Mouse (Mus musculus) lung, embryonic 14.5 days (tissue): ENCODE data around the gene Rnf7. TPM values are rescaled to one million over a fixed set of nuclear protein-coding genes. Genes with fewer than 3 reads are reported as not detected.

Experiments
- ATAC-seq: fragments of 200-750 bp; cut with Nextera tagmentation; 2 replicates; pipeline ENCODE4 v1.8.0; 2017; ENCODE audit warnings: mild to moderate bottlenecking, moderate TSS enrichment, moderate library complexity; ENCODE audit not compliant: insufficient read depth
- DNase-seq: peaks from one replicate; pipeline ENCODE4 v3.0.0-alpha.2; 2015
- H3K27ac ChIP-seq: fragments of 300-500 bp; sonication (generic); 2 replicates; pipeline ENCODE4 v1.5.1; 2014; ENCODE audit warnings: low read depth, mild to moderate bottlenecking, moderate library complexity
- H3K27me3 ChIP-seq: fragments of 300-500 bp; sonication (generic); 2 replicates; pipeline ENCODE4 v1.6.1; 2014; ENCODE audit warnings: low read length, control low read depth; ENCODE audit not compliant: insufficient read depth
- H3K36me3 ChIP-seq: fragments of 300-500 bp; sonication (generic); 2 replicates; pipeline ENCODE4 v1.6.1; 2014; ENCODE audit warnings: control low read depth; ENCODE audit not compliant: insufficient read depth
- H3K4me1 ChIP-seq: fragments of 300-500 bp; sonication (generic); 2 replicates; pipeline ENCODE4 v1.6.1; 2014; ENCODE audit warnings: antibody characterized with exemption, control low read depth; ENCODE audit not compliant: insufficient read depth
- H3K4me2 ChIP-seq: fragments of 300-500 bp; sonication (generic); 2 replicates; pipeline ENCODE4 v1.6.1; 2014; ENCODE audit warnings: mild to moderate bottlenecking
- H3K4me3 ChIP-seq: fragments of 300-500 bp; sonication (generic); 2 replicates; pipeline ENCODE4 v1.5.1; 2014; ENCODE audit warnings: low read depth, low read length
- H3K9ac ChIP-seq: fragments of 300-500 bp; sonication (generic); 2 replicates; pipeline ENCODE4 v1.6.1; 2014
- H3K9me3 ChIP-seq: fragments of 300-500 bp; sonication (generic); 2 replicates; pipeline ENCODE4 v1.6.1; 2016; ENCODE audit warnings: low read depth, low read length, control low read depth
- CTCF ChIP-seq: IDR thresholded peaks from 2 replicates; pipeline ENCODE4 v1.5.1; 2016; ENCODE audit warnings: antibody characterized with exemption, low read depth
- WGBS: fragments of 180-500 bp; shearing (Covaris S2); extraction: QIAGEN DNeasy Blood & Tissue Kit; methylation state at CpG from one replicate; pipeline ENCODE4 v1.1.7; 2014; 5-methylcytosine and 5-hydroxymethylcytosine counted together
- polyA plus RNA-seq: library from polyadenylated mRNA; unstranded; fragments of >200 nt; fragmentation: Nextera tagmentation; extraction: Ambion mirVana; gene quantifications from 2 replicates; pipeline ENCODE4 v1.2.1, GENCODE M21; 2014

Rnf7 gene
- polyA plus RNA-seq, 1 experiment from 2014 or later: 260 TPM

DNA sequence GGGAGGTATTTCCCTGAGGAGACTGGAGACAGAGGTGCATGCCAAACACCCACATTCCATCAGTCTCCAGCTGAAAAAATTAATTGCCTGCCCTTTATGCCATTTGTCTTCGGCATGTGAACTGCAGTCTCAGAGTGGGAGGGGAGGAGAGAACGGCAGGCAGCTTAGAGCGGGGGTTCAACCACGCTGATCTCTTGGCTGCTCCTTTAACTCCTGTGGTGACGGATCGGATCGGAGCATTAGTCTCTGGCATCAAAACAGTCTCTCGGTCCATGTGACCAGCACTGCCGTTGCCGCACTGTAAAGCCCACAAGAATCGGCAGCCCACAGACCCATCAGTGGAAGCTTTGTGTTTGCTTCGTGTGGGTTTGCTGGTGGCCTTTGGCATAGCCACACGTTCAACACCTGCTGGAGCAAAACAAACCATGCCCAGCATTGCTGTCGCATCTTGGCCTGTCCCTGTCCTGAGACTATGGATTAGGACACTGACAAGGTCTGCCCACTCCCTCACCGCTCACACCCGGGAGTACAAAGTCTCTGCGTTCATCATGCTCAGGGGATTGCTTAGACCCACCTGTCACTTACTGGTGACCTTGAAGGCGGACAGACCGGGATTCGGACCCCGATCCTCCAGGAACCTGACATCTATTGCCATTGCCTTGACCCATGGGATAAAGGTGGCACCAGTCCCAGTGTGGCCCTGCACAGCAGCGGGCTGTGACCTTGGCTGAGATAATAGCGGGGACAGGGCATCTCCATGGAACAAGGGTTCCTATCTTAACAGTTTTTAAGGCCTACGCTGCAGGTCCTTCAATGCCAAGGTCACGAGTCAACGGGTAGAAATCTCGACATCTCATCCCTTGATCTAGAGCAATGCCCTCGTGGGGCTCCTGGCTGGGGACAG lies 41.3 kb downstream of the Rnf7 start:
- no peak for TF ChIP-seq CTCF
- Histone ChIP-seq H3K4me3 (peak overlapping the region; percentile 43), H3K4me2 (peak overlapping the region; percentile 73), H3K4me1 (peaks cover 20% of the 10 kb centered on the region), H3K9me3 (no peaks in the 10 kb centered on the region), H3K36me3 (no peaks in the 10 kb centered on the region), H3K27ac (peak overlapping the region; percentile 88), H3K9ac (peak overlapping the region; percentile 55), H3K27me3 (no peaks in the 10 kb centered on the region)
- DNase-seq (peak; percentile 26), ATAC-seq (peak; percentile 28; the same call in 1 of the 2 replicates)
- 10% methylated on average over 28 of the region's 28 CpGs for WGBS

DNA sequence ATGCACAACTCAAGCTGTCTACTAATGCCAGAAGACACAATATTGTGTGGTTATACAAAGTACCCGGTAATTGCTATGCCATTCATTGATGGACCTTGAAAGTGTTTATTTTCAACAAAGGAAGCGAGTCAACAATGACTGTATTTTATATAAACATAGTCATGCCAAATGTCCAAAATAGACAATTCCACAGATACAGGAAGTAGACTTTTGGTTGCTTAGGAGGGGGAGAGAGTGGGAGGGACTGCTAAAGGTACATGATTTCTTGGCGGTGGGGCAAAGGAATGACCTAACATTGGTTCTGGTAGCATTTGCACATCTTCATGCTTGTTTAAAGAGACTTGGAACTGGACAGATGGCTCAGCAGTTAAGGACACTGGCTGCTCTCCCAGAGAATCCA lies 45.9 kb downstream of the Rnf7 start:
- DNase-seq (peak; percentile 19), ATAC-seq (no peak)
- H3K9me3 ChIP-seq: no peaks in the 10 kb centered on the region
- H3K9ac ChIP-seq: no peak overlapping the region
- H3K4me1 ChIP-seq: peaks cover 11% of the 10 kb centered on the region; the same call in 1 of the 2 replicates
- no peaks in the 10 kb centered on the region for H3K27me3 ChIP-seq
- TF ChIP-seq CTCF: no peak
- 66% methylated on average over 3 of the region's 3 CpGs for WGBS
- H3K27ac ChIP-seq: no peak overlapping the region
- no peak overlapping the region for H3K4me3 ChIP-seq
- H3K36me3 ChIP-seq: no peaks in the 10 kb centered on the region
- H3K4me2 ChIP-seq: no peak overlapping the region

- no peak overlapping the region for H3K9ac ChIP-seq
- no peaks in the 10 kb centered on the region for H3K4me1 ChIP-seq
- no peak for ATAC-seq
- no peak overlapping the region for H3K4me3 ChIP-seq
- no peaks in the 10 kb centered on the region for H3K27me3 ChIP-seq
- WGBS: 40% methylated on average over 3 of the region's 3 CpGs
- no peak overlapping the region for H3K27ac ChIP-seq
- TF ChIP-seq CTCF: no peak
- DNase-seq: peak; percentile 41
- H3K36me3 ChIP-seq: no peaks in the 10 kb centered on the region
- H3K9me3 ChIP-seq: no peaks in the 10 kb centered on the region
- H3K4me2 ChIP-seq: no peak overlapping the region
Measured at GRCm38 (mm10) chr9:96431081-96431480, 47.4 kb downstream of the Rnf7 start.

DNA sequence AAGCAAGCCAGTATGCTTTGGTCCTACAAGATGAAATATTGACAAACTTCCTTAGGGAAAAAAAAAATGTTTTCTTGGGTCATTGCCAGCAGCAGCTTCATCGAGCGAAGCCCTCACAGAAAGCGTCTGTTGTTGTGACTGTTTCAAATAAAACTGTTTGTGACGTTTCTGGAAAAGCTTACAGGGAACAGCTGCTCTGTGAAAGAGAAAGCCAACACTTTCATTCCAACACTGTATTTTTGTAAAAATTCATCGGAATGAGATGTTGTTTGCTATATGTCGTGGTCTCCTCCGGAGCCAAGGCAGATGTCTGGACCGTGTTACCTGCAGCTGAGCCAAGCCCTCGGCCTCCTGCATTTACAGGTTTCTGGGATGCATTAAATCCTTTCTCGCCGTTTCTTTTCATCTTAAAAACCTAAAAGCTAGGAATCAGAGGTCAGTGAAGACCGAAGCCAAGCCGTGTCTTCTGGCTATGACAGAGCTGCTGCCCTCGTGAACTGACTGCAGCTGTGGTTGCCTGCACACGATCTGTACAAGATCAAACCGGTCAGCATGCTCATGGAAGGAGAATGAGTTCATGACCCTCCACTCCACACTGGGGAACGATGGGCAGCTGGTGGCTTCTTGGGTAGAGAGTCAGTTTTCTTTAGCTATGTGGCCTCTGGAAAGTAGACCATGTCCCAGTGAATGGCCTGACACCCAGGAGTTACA lies 50.0 kb downstream of the Rnf7 start:
- ATAC-seq (peak; percentile 79), DNase-seq (peak; percentile 95)
- no peak overlapping the region for H3K4me3 ChIP-seq
- H3K4me2 ChIP-seq: 0 out of 2 replicates have a peak overlapping the region, but pooled peaks have one; percentile 5
- H3K9me3 ChIP-seq: no peaks in the 10 kb centered on the region
- H3K4me1 ChIP-seq: no peaks in the 10 kb centered on the region
- no peak overlapping the region for H3K9ac ChIP-seq
- peak overlapping the region; percentile 73 for H3K27ac ChIP-seq
- no peaks in the 10 kb centered on the region for H3K27me3 ChIP-seq
- TF ChIP-seq CTCF: no peak
- H3K36me3 ChIP-seq: no peaks in the 10 kb centered on the region
- WGBS: 41% methylated on average over 17 of the region's 17 CpGs

- no peak overlapping the region for H3K4me2 ChIP-seq
- no peaks in the 10 kb centered on the region for H3K4me1 ChIP-seq
- no peaks in the 10 kb centered on the region for H3K27me3 ChIP-seq
- no peak overlapping the region for H3K4me3 ChIP-seq
- ATAC-seq (no peak), DNase-seq (no peak)
- 42% methylated on average over 8 of the region's 8 CpGs for WGBS
- no peak overlapping the region for H3K27ac ChIP-seq
- no peak for TF ChIP-seq CTCF
- H3K36me3 ChIP-seq: no peaks in the 10 kb centered on the region
- H3K9ac ChIP-seq: no peak overlapping the region
- no peaks in the 10 kb centered on the region for H3K9me3 ChIP-seq
Measured at GRCm38 (mm10) chr9:96424027-96424426, 54.4 kb downstream of the Rnf7 start.

Other genes starting within 250 kb of the Rnf7 start
- gene Atp1b3, start 114.2 kb downstream of the Rnf7 start, polyA plus RNA-seq: 181 and 185 TPM in 2 replicates
- gene Gm28729, start 46.6 kb upstream of the Rnf7 start, polyA plus RNA-seq: not detected in 2 replicates
- 18.7 and 21.4 TPM in 2 replicates for gene Rasa2, start 152.9 kb upstream of the Rnf7 start, polyA plus RNA-seq